Mouse (Mus musculus): Measurements from ENCODE around the gene Slc1a2.

DNA sequence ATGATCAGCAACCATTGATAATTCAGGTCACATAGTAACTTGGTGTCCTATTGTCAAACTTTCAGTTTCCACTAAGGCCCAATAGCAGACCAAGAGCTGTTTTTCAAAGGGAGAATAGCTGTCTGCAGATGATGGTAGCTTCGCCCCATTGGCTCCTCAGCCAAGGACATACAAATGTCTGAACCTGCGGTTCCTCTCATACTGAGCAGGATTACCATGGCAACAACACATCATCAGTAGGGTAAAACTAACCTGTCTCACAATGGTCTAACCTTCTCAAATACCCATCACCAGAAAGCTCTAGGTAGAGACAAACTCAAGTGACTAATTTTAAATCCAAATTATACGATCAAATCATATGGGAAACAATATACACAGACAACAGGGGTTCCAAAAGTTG, 170.7 kb downstream of the Slc1a2 start:
- TF ChIP-seq POLR2A (IDR thresholded peaks at IDR 0.05; ENCODE audit: extremely low read depth, insufficient read depth, low read length) (no peak), CTCF (IDR thresholded peaks at IDR 0.05; ENCODE audit: low read depth, low read length) (no peak)

Measured in liver, adult 2 months (tissue).